Mouse (Mus musculus): Measurements from ENCODE around the gene Zfp941. TPM values are rescaled to one million over a fixed set of nuclear protein-coding genes. Genes with fewer than 3 reads are reported as not detected.

Gene Zfp941
- polyA plus RNA-seq, 1 experiment from 2014 or later: 1.3 TPM

- no peak overlapping the region for H3K9ac ChIP-seq (ENCODE audit: low read depth, low read length)
- H3K9me3 ChIP-seq (replicated peaks; ENCODE audit: low read length): no peaks in the 10 kb centered on the region
- DNase-seq (ENCODE audit: low spot score) (no peak), ATAC-seq (replicated peaks; ENCODE audit: low FRiP score, low read depth) (no peak)
- no peaks in the 10 kb centered on the region for H3K4me1 ChIP-seq (replicated peaks; ENCODE audit: insufficient read depth, low read length)
- H3K36me3 ChIP-seq (ENCODE audit: insufficient read depth, low read length): no peaks in the 10 kb centered on the region
- no peaks in the 10 kb centered on the region for H3K27me3 ChIP-seq (ENCODE audit: insufficient read depth, low read length)
- H3K4me2 ChIP-seq (ENCODE audit: low read length): no peak overlapping the region
- no peak overlapping the region for H3K4me3 ChIP-seq (replicated peaks; ENCODE audit: low read depth, low read length)
- TF ChIP-seq CTCF (IDR thresholded peaks at IDR 0.05; ENCODE audit: low read depth): no peak
- no peak overlapping the region for H3K27ac ChIP-seq
These were observed 61.3 kb downstream of the Zfp941 start for GRCm38 (mm10) chr7:140760647-140761046.

Other genes with a start within 250 kb of the Zfp941 start
- gene Olfr46, start 220.9 kb downstream of the Zfp941 start, polyA plus RNA-seq (2015; fragmentation: Nextera tagmentation; extraction: Ambion mirVana): 0.01 TPM in 1 of 2 replicates, not detected in the other
- gene Olfr61, start 193.2 kb downstream of the Zfp941 start, polyA plus RNA-seq (2015; fragmentation: Nextera tagmentation; extraction: Ambion mirVana): not detected in 2 replicates
- gene Olfr53, start 175.7 kb downstream of the Zfp941 start, polyA plus RNA-seq (2015; fragmentation: Nextera tagmentation; extraction: Ambion mirVana): not detected in 2 replicates
- gene Olfr539, start 162.2 kb downstream of the Zfp941 start, polyA plus RNA-seq (2015; fragmentation: Nextera tagmentation; extraction: Ambion mirVana): not detected in 2 replicates
- gene Olfr45, start 140.2 kb downstream of the Zfp941 start, polyA plus RNA-seq (2015; fragmentation: Nextera tagmentation; extraction: Ambion mirVana): not detected in 2 replicates
- gene Olfr541, start 124.9 kb downstream of the Zfp941 start, polyA plus RNA-seq (2015; fragmentation: Nextera tagmentation; extraction: Ambion mirVana): not detected in 2 replicates
- 4.4 and 6.2 TPM in 2 replicates for gene Cyp2e1, start 58.4 kb downstream of the Zfp941 start, polyA plus RNA-seq (2015; fragmentation: Nextera tagmentation; extraction: Ambion mirVana)
- not detected in 2 replicates for gene Syce1, start 34.3 kb downstream of the Zfp941 start, polyA plus RNA-seq (2015; fragmentation: Nextera tagmentation; extraction: Ambion mirVana)
- gene Urah, start 12.8 kb upstream of the Zfp941 start, polyA plus RNA-seq (2015; fragmentation: Nextera tagmentation; extraction: Ambion mirVana): 0.61 and 1.1 TPM in 2 replicates
- not detected in 2 replicates for gene Scgb1c1, start 23.4 kb upstream of the Zfp941 start, polyA plus RNA-seq (2015; fragmentation: Nextera tagmentation; extraction: Ambion mirVana)
- gene Odf3, start 25.6 kb upstream of the Zfp941 start, polyA plus RNA-seq (2015; fragmentation: Nextera tagmentation; extraction: Ambion mirVana): not detected in 2 replicates
- gene Gm45785, start 34.2 kb upstream of the Zfp941 start, polyA plus RNA-seq (2015; fragmentation: Nextera tagmentation; extraction: Ambion mirVana): 0.18 TPM in 1 of 2 replicates, not detected in the other
- 45.0 and 53.1 TPM in 2 replicates for gene Ric8a, start 34.8 kb upstream of the Zfp941 start, polyA plus RNA-seq (2015; fragmentation: Nextera tagmentation; extraction: Ambion mirVana)
- 48.0 and 53.9 TPM in 2 replicates for gene Bet1l, start 35.4 kb upstream of the Zfp941 start, polyA plus RNA-seq (2015; fragmentation: Nextera tagmentation; extraction: Ambion mirVana)
- 198 and 219 TPM in 2 replicates for gene Psmd13, start 59.8 kb upstream of the Zfp941 start, polyA plus RNA-seq (2015; fragmentation: Nextera tagmentation; extraction: Ambion mirVana)
- 47.2 and 48.6 TPM in 2 replicates for gene Sirt3, start 60.1 kb upstream of the Zfp941 start, polyA plus RNA-seq (2015; fragmentation: Nextera tagmentation; extraction: Ambion mirVana)
- gene Cox8b, start 78.3 kb upstream of the Zfp941 start, polyA plus RNA-seq (2015; fragmentation: Nextera tagmentation; extraction: Ambion mirVana): 0.39 and 0.47 TPM in 2 replicates
- gene Nlrp6, start 98.7 kb upstream of the Zfp941 start, polyA plus RNA-seq (2015; fragmentation: Nextera tagmentation; extraction: Ambion mirVana): 2.1 and 2.6 TPM in 2 replicates
- gene Pgghg, start 119.2 kb upstream of the Zfp941 start, polyA plus RNA-seq (2015; fragmentation: Nextera tagmentation; extraction: Ambion mirVana): 20.3 and 20.7 TPM in 2 replicates
- 1.5 and 2.2 TPM in 2 replicates for gene Ifitm5, start 128.1 kb upstream of the Zfp941 start, polyA plus RNA-seq (2015; fragmentation: Nextera tagmentation; extraction: Ambion mirVana)
- gene Gm45717, start 133.8 kb upstream of the Zfp941 start, polyA plus RNA-seq (2015; fragmentation: Nextera tagmentation; extraction: Ambion mirVana): 0.45 and 0.68 TPM in 2 replicates
- gene Ifitm2, start 133.8 kb upstream of the Zfp941 start, polyA plus RNA-seq (2015; fragmentation: Nextera tagmentation; extraction: Ambion mirVana): 1,203 and 1,251 TPM in 2 replicates
- 117 and 163 TPM in 2 replicates for gene Ifitm1, start 145.0 kb upstream of the Zfp941 start, polyA plus RNA-seq (2015; fragmentation: Nextera tagmentation; extraction: Ambion mirVana)
- 515 and 606 TPM in 2 replicates for gene Ifitm3, start 188.6 kb upstream of the Zfp941 start, polyA plus RNA-seq (2015; fragmentation: Nextera tagmentation; extraction: Ambion mirVana)
- gene Ifitm6, start 195.7 kb upstream of the Zfp941 start, polyA plus RNA-seq (2015; fragmentation: Nextera tagmentation; extraction: Ambion mirVana): 1.1 and 1.5 TPM in 2 replicates
- gene Gm17387, start 207.0 kb upstream of the Zfp941 start, polyA plus RNA-seq (2015; fragmentation: Nextera tagmentation; extraction: Ambion mirVana): not detected in 2 replicates
- gene B4galnt4, start 238.9 kb upstream of the Zfp941 start, polyA plus RNA-seq (2015; fragmentation: Nextera tagmentation; extraction: Ambion mirVana): 6.4 and 7.4 TPM in 2 replicates